ENCODE assay signal across 7 mouse cellular contexts in genomic region chr8:61499035-61499434, GRCm38 (mm10). TPM values are rescaled to one million over a fixed set of nuclear protein-coding genes. Genes with fewer than 3 reads are reported as not detected.
DNase-seq lines count a peak whose midpoint lies in the region; ATAC-seq and TF ChIP-seq lines count a peak whose summit lies in the region.

No protein-coding gene starts in this region.

- H3K9ac ChIP-seq in kidney, embryonic 15.5 days: no peak overlapping the region
- H3K9ac ChIP-seq in forebrain, postnatal 0 days: no peak overlapping the region

- no peak overlapping the region for H3K27ac ChIP-seq in kidney, embryonic 15.5 days
- no peak overlapping the region for H3K27ac ChIP-seq in forebrain, postnatal 0 days (ENCODE audit: low read depth, low read length)

- H3K4me1 ChIP-seq in kidney, embryonic 15.5 days: no peaks in the 10 kb centered on the region
- H3K4me1 ChIP-seq in forebrain, postnatal 0 days (ENCODE audit: insufficient read depth): no peaks in the 10 kb centered on the region

- peak; percentile 27 for DNase-seq in kidney, adult 18-20 months
- DNase-seq in NIH3T3 (ENCODE audit: low read depth): peak; percentile 65
- peak; percentile 52 for DNase-seq in forebrain, postnatal 0 days
- DNase-seq in lung, postnatal 36 days: peak; percentile 74
- DNase-seq in frontal cortex, postnatal 14 days (ENCODE audit: low spot score in 2 of 2): no peak
- DNase-seq in thymus, postnatal 36 days: no peak

- H3K27me3 ChIP-seq in kidney, embryonic 15.5 days: no peaks in the 10 kb centered on the region
- no peaks in the 10 kb centered on the region for H3K27me3 ChIP-seq in forebrain, postnatal 0 days (ENCODE audit: insufficient read depth, low read length)

- 56% methylated on average over 4 of the region's 4 CpGs for WGBS in kidney, embryonic 15.5 days
- 60% methylated on average over 4 of the region's 4 CpGs for WGBS in forebrain, postnatal 0 days

- no peak for ATAC-seq in kidney, embryonic 15.5 days (replicated peaks; ENCODE audit: low FRiP score)
- peak; percentile 42; the same call in 1 of the 2 replicates for ATAC-seq in forebrain, postnatal 0 days

- no peak overlapping the region for H3K4me3 ChIP-seq in kidney, embryonic 15.5 days (replicated peaks)
- H3K4me3 ChIP-seq in forebrain, postnatal 0 days (ENCODE audit: low read depth, low read length): no peak overlapping the region

- H3K9me3 ChIP-seq in kidney, embryonic 15.5 days (replicated peaks): no peaks in the 10 kb centered on the region
- no peaks in the 10 kb centered on the region for H3K9me3 ChIP-seq in forebrain, postnatal 0 days (ENCODE audit: low read length)

- TF ChIP-seq CTCF in forebrain, postnatal 0 days (IDR thresholded peaks at IDR 0.05; ENCODE audit: low read depth): peak; percentile 71

- H3K36me3 ChIP-seq in kidney, embryonic 15.5 days: peaks cover 28% of the 10 kb centered on the region
- H3K36me3 ChIP-seq in forebrain, postnatal 0 days (ENCODE audit: insufficient read depth): peaks cover 5% of the 10 kb centered on the region

- no peak overlapping the region for H3K4me2 ChIP-seq in kidney, embryonic 15.5 days
- H3K4me2 ChIP-seq in forebrain, postnatal 0 days (ENCODE audit: low read depth): no peak overlapping the region

RNA-seq across cellular contexts. Expression of gene Cbr4, which starts 11.5 kb away (rescaled TPM):
- 31.1 and 35.2 TPM in 2 replicates for polyA plus RNA-seq in kidney, embryonic 15.5 days (2015; fragmentation: Nextera tagmentation; extraction: Ambion mirVana)
- 8.3 and 12.2 TPM in 2 replicates for total RNA-seq in forebrain, postnatal 0 days (2014; rRNA removed)
- 23.0 and 28.9 TPM in 2 replicates for polyA plus RNA-seq in forebrain, postnatal 0 days (2015; fragmentation: Nextera tagmentation; extraction: Ambion mirVana)

Comparison
In these comparisons a context has a peak if more than half of its experiments do, and no peak if none do; other contexts are left out.
1. DNase-seq: peak in kidney, adult 18-20 months (single experiment), NIH3T3 (single experiment), forebrain, postnatal 0 days (single experiment) and lung, postnatal 36 days (single experiment); none in frontal cortex, postnatal 14 days (0 of 2) and thymus, postnatal 36 days (0 of 2).